Mouse (Mus musculus): Measurements from ENCODE around the gene Gm49383. TPM values are rescaled to one million over a fixed set of nuclear protein-coding genes. Genes with fewer than 3 reads are reported as not detected.

Gene Gm49383
- 49.8 and 57.0 TPM in 2 replicates for polyA plus RNA-seq (2016; fragmentation: Nextera tagmentation; extraction: Ambion mirVana)

DNA sequence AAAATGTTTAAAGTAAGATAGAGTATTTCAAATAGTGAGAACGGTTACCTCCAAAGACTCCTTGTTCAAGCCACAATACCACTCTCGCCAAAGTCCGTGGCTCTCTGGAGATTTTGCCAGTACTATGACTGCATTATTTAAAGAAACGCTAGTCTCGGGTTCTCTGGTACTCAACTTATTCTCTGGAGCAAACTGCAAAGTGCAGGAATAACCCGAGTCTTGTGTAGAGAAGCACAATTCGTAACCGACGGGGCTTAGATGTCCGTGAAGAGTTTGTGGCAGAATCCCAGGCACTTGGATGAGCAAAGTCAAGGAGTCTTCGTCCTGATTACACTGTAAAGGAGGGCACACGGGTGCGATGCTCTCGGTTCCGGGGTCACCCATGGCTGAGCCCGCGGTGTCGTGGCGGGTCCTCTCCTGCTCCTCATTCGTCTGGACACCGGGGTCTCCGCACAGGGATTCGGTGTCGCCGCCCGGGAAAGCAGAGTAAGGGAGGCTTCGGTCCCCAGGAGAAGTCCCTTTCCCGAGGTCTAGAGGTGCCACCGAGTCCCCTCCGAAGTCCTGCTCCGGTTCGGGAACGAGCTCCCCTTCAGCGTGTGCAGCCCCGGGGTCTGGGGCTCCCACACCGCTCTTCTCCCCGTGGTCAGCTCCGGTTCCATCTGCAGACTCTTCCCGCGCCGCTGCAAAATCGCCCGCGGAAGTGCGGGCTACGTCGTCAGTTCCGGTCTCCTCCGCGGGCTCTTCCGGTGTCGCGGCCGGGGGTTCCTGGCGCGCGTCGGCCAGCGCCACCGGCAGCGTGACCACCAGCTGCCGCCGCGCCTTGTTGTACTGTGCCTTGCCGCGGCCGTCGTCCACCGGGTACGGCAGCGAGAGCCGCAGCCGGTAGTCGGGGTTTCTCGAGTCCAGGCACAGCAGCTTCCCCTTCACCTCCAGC lies at the start of gene Gm49383:
Gene Gm49383 (minus strand): TSS at position 661 of the 934 bp plus-strand sequence.
- under 1% methylated on average over 75 of the region's 75 CpGs for WGBS
- Histone ChIP-seq H3K4me1 (peaks cover 31% of the 10 kb centered on the region), H3K4me3 (peak within 1 kb of the TSS; percentile 96), H3K27me3 (ENCODE audit: low read depth, poor library complexity, severe bottlenecking) (no peaks in the 10 kb centered on the region), H3K9me3 (replicated peaks) (no peaks in the 10 kb centered on the region), H3K36me3 (peaks cover 50% of the 10 kb centered on the region), H3K27ac (replicated peaks) (peak within 1 kb of the TSS; percentile 92)
- DNase-seq (ENCODE audit: low spot score): peak; percentile 80

DNA sequence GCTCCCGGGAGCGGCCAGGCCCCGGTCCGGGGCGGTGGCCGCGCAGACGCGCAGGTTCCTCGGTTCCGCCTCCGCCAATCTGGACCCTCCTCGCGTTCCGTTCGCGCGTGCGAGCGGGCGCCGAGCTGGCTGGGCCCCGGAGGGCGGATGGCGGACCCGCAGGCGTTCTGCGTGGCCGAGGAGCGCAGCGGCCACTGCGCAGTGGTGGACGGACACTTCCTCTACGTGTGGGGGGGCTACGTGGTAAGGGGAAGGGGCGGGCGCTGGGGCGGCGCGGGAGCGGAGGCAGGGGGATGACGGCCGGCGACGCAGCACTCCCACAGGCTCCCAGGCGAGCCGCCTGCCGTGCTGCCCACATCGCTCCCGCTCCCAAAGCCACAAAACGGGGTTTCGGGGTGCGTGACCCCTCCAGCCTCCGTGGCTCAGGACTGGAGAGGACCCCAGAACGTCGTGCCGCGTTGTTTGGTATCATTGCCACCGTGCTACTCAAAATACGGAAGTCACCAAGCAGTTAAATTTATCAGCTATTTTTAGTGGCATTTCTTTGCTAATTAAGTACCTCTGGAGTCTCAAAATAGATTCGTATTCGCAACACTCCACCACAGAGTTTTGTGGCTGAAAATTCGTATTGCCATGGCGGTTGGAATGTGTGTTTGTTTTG lies 45.0 kb upstream of the Gm49383 start:
- peak overlapping the region; percentile 89 for H3K27ac ChIP-seq (replicated peaks)
- no peaks in the 10 kb centered on the region for H3K36me3 ChIP-seq
- WGBS: under 1% methylated on average over 64 of the region's 64 CpGs
- H3K4me3 ChIP-seq: peak overlapping the region; percentile 67
- no peaks in the 10 kb centered on the region for H3K27me3 ChIP-seq (ENCODE audit: low read depth, poor library complexity, severe bottlenecking)
- DNase-seq (ENCODE audit: low spot score): peak; percentile 82
- peaks cover 12% of the 10 kb centered on the region for H3K4me1 ChIP-seq
- no peaks in the 10 kb centered on the region for H3K9me3 ChIP-seq (replicated peaks)

DNA sequence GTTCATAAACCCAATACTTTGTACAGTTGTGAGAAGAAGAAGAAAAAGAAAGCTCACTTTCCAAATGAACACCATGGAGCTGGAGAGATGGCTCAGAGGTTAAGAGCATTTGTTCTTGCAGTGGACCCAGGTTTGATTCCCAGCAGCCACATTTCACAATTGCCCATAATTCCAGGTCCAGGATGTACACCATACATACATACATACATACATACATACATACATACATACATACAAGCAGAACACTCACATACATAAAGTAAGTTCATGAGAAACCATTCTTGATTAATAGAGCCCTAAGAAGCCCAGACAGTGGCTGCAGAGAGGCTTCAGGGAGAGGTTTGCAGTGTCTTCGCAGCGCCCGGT lies 44.5 kb upstream of the Gm49383 start:
- Histone ChIP-seq H3K4me3 (peak overlapping the region; percentile 67), H3K27ac (replicated peaks) (peak overlapping the region; percentile 89), H3K36me3 (no peaks in the 10 kb centered on the region), H3K4me1 (peaks cover 12% of the 10 kb centered on the region), H3K27me3 (ENCODE audit: low read depth, poor library complexity, severe bottlenecking) (no peaks in the 10 kb centered on the region), H3K9me3 (replicated peaks) (no peaks in the 10 kb centered on the region)
- no peak for DNase-seq (ENCODE audit: low spot score)
- 0% methylated on average over 3 of the region's 3 CpGs for WGBS

DNA sequence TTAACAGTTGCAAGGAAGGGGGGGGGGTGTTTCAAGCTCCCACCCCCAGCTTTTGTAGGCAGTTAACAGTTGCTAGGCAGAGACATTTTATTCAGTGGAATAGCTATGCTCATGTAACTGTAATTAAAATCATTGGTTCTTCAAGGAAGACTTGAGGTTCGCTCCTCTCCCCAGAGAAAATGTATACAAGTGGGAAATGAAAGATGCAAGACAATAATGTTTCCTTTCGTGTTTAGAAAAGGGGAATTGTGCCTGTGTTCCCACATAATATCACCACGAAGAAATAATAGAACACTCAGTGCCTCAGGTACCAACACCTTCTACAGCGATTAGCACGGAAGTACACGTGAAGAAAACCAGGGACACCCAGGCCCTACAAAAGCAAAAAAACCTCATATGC lies 44.0 kb upstream of the Gm49383 start, which contains the start of gene Klhdc1:
Gene Klhdc1 (plus strand): TSS at position 301 of the 400 bp plus-strand sequence.
- peak within 1 kb of the TSS; percentile 89 for H3K27ac ChIP-seq (replicated peaks)
- H3K36me3 ChIP-seq: no peaks in the 10 kb centered on the region
- H3K4me1 ChIP-seq: peaks cover 12% of the 10 kb centered on the region
- H3K4me3 ChIP-seq: peak within 1 kb of the TSS; percentile 67
- no peak for DNase-seq (ENCODE audit: low spot score)
- no peaks in the 10 kb centered on the region for H3K27me3 ChIP-seq (ENCODE audit: low read depth, poor library complexity, severe bottlenecking)
- 71% methylated on average over 6 of the region's 6 CpGs for WGBS
- no peaks in the 10 kb centered on the region for H3K9me3 ChIP-seq (replicated peaks)

DNA sequence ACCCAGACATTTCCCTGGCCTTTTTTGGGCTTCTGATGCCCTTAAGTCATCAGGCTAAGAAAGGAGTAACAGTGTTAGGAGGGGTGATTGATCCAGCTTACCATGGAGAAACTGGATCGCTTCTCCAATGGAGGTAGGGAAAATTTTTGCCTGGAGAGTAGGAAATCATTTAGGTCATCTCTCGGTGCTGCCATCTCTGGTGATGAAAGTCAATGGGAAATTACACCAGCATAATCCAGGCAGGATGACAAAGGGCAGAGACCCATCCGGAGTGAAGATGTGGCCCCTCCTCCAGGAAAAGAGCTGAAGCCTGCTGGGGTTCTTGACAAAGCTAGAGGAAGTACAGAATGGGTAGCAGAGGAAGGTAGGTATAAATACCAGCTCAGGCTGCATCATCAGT lies 41.4 kb upstream of the Gm49383 start:
- Histone ChIP-seq H3K27me3 (ENCODE audit: low read depth, poor library complexity, severe bottlenecking) (no peaks in the 10 kb centered on the region), H3K9me3 (replicated peaks) (no peaks in the 10 kb centered on the region), H3K36me3 (no peaks in the 10 kb centered on the region), H3K27ac (replicated peaks) (no peak overlapping the region), H3K4me3 (no peak overlapping the region), H3K4me1 (peaks cover 12% of the 10 kb centered on the region)
- DNase-seq (ENCODE audit: low spot score): no peak
- WGBS: 51% methylated on average over 3 of the region's 3 CpGs

DNA sequence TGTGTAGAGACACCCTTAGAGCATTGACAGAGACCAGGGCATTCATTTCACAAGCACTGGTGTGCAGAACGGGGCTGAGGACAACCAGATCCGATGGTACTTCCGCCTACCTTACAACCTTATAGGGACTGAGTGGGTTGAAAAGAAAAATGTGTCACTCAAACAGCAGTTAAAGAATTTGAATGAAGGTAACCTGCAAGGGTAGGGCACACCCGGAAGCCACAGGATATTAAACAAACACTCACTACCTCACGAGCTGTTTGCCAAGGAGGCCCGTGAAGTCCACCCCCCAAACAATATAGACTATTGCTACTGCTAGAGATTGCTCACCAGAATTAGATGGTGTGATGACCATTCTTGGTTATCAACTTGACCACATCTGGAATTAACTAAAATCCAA lies 38.9 kb upstream of the Gm49383 start:
- H3K4me1 ChIP-seq: peaks cover 3% of the 10 kb centered on the region
- H3K9me3 ChIP-seq (replicated peaks): no peaks in the 10 kb centered on the region
- no peak for DNase-seq (ENCODE audit: low spot score)
- no peaks in the 10 kb centered on the region for H3K36me3 ChIP-seq
- no peak overlapping the region for H3K4me3 ChIP-seq
- no peak overlapping the region for H3K27ac ChIP-seq (replicated peaks)
- WGBS: 91% methylated on average over 6 of the region's 6 CpGs
- H3K27me3 ChIP-seq (ENCODE audit: low read depth, poor library complexity, severe bottlenecking): no peaks in the 10 kb centered on the region

DNA sequence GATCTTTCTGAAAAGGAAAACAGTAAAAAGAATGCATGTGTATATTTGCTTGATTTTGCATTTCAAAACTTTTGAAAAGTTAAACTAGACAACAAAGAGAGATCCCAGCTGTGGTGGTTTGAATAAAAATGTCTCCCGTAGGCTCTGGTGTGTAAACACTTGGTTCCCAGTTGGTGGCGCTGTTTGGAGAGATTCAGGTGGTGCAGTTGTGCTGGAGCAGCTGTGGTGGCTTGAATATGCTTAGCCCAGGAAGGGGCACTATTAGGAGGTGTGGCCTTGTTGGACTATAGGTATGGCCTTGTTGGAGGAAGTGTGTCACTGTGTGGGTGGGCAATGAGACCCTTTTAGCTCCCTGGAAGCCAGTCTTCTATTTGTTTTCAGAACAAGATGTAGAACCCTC lies 32.3 kb upstream of the Gm49383 start:
- no peak overlapping the region for H3K27ac ChIP-seq (replicated peaks)
- peaks cover 19% of the 10 kb centered on the region for H3K4me1 ChIP-seq
- H3K4me3 ChIP-seq: no peak overlapping the region
- 64% methylated on average over 2 of the region's 2 CpGs for WGBS
- peaks cover 19% of the 10 kb centered on the region for H3K36me3 ChIP-seq
- DNase-seq (ENCODE audit: low spot score): no peak
- H3K9me3 ChIP-seq (replicated peaks): no peaks in the 10 kb centered on the region
- no peaks in the 10 kb centered on the region for H3K27me3 ChIP-seq (ENCODE audit: low read depth, poor library complexity, severe bottlenecking)

DNA sequence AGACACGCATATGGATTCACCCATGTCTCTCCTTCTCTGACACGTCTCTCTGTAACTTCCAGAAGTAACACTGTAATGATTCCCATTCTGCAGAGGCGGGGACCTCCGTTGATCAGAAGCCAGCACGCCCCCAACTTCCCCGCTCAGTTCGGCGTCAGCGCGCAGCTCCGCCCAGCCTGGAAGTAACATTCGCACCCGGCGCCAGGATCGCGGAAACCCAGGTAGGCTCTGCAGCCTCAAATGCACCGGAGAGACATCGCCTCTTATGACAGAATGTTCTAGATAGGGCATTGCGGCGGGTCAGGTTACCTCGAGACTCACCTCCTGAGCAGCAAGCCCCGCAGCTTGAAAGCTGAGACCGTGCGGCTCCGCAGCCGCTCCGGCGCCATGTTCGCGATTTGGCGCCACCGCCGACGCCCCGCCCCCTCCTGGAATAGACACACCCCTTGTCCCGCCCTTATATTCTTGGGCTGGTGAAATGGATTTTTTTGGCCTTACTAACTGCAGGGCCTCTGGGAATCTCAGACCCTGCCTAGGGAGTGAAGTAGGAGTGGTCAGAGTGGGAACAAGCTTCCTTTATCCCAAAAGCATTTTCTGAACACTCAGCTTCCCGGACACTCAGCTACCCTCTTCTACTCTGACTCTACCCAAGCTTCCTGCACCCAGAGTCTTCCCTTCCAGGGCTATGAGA lies 31.0 kb upstream of the Gm49383 start, which contains the start of gene Pole2:
Gene Pole2 (minus strand): TSS at position 420 of the 691 bp plus-strand sequence.
- H3K27ac ChIP-seq (replicated peaks): peak within 1 kb of the TSS; percentile 94
- no peaks in the 10 kb centered on the region for H3K9me3 ChIP-seq (replicated peaks)
- DNase-seq (ENCODE audit: low spot score): peak; percentile 87
- WGBS: under 1% methylated on average over 37 of the region's 37 CpGs
- no peaks in the 10 kb centered on the region for H3K27me3 ChIP-seq (ENCODE audit: low read depth, poor library complexity, severe bottlenecking)
- peaks cover 27% of the 10 kb centered on the region for H3K36me3 ChIP-seq
- peaks cover 19% of the 10 kb centered on the region for H3K4me1 ChIP-seq
- H3K4me3 ChIP-seq: peak within 1 kb of the TSS; percentile 79

DNA sequence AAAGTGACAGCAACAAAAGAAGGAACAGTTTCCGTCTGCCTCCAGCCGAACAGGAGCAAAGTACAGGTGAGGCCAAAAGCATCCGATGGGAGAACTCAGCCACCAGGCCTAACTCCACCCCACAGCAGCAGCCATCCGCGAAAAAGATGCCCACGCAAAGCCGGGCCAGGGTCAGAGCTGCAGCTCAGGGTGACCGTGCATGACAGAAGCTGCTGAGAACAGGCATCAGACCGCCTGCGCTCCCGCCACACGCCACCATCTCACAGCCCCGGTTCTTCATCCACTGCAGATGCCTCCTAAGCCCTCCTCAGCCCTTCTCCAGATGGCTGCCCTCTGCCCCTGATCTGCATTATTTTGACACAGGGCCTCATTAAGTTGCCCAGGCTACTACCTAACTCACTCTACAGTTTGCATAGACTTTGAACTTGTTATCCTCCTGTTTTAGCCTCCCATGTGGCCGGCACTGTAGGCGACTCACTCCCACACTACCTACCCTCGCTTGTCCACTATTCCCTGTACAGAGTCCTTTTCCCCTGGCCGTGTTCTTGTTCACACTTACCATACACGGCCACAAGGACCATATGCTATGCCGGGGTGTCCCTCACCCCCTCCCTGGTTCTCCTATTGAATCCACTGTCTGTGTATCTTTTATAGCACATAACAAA lies 23.8 kb upstream of the Gm49383 start:
- Histone ChIP-seq H3K4me1 (no peaks in the 10 kb centered on the region), H3K4me3 (no peak overlapping the region), H3K27me3 (ENCODE audit: low read depth, poor library complexity, severe bottlenecking) (no peaks in the 10 kb centered on the region), H3K9me3 (replicated peaks) (no peaks in the 10 kb centered on the region), H3K36me3 (peaks cover 88% of the 10 kb centered on the region), H3K27ac (replicated peaks) (no peak overlapping the region)
- 88% methylated on average over 19 of the region's 19 CpGs for WGBS
- no peak for DNase-seq (ENCODE audit: low spot score)

DNA sequence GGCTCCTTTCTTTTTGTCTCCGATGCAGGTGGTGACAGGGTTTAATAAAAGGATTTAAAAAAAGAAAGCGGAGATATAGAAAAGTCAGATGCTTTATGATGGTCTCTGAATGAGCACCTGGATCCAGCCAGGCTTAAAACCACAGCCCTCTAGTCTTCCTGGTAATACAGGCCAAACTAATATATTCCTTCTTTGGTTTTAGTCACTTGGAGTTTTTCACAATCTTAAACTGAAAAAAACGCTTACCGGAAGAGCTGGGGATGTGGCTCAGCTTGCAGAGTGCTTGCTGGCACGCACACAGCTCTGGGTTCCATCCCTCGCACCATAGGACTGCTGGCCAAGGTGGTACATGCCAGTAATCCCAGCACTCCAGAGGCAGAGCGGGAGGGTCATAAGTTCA lies 19.7 kb upstream of the Gm49383 start:
- Histone ChIP-seq H3K4me1 (no peaks in the 10 kb centered on the region), H3K27ac (replicated peaks) (no peak overlapping the region), H3K27me3 (ENCODE audit: low read depth, poor library complexity, severe bottlenecking) (no peaks in the 10 kb centered on the region), H3K36me3 (peaks cover 100% of the 10 kb centered on the region), H3K9me3 (replicated peaks) (no peaks in the 10 kb centered on the region), H3K4me3 (no peak overlapping the region)
- DNase-seq (ENCODE audit: low spot score): no peak
- WGBS: 95% methylated on average over 7 of the region's 7 CpGs

DNA sequence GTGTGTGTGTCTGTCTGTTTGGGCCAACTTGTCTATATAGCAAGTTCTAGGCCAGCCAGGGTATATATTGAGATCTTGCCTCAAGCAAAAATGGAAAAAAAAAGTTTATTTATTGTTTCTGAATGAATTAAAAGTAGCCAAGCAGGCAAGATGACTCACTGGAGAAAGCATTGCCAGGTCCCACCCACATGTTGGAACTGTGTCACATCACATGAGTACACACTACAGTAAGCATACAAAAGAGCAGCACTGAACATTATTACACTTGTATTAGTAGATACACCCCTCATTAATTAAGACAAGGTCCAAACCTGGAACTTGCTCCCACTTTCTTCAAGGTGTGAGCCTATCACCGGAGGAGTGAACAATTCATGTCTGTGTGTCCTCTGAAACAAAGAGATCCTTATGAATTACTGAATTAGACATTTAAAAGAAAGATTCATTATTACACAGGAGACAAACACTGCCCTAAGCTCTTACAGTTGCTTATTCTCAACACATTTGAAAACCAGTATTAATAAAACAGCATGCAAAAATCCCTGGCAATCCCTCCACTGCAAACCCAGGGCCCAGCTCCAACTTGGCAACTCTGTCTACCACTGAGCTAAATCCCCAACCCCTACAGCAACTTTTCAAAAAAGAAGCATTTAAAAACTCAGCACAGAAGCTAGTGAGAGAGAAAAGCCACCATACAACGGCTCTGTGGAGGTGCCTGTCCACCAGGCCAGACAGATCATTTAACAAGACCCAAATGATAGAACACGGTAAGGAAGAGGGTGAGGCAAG lies 18.3 kb upstream of the Gm49383 start:
- Histone ChIP-seq H3K4me1 (no peaks in the 10 kb centered on the region), H3K4me3 (no peak overlapping the region), H3K9me3 (replicated peaks) (no peaks in the 10 kb centered on the region), H3K27ac (replicated peaks) (no peak overlapping the region), H3K27me3 (ENCODE audit: low read depth, poor library complexity, severe bottlenecking) (no peaks in the 10 kb centered on the region), H3K36me3 (peaks cover 100% of the 10 kb centered on the region)
- 92% methylated on average over 3 of the region's 3 CpGs for WGBS
- DNase-seq (ENCODE audit: low spot score): no peak

Measured in midbrain, embryonic 10.5 days (tissue).